Mouse (Mus musculus): Measurements from ENCODE around the gene Pdrg1.

- TF ChIP-seq POLR2A (IDR thresholded peaks at IDR 0.05; ENCODE audit: insufficient read depth, low read depth, low read length) (no peak), CTCF (IDR thresholded peaks at IDR 0.05) (no peak)
Observed at GRCm38 (mm10) chr2:153003681-153004338, 11.4 kb downstream of the Pdrg1 start.
